8 mouse cellular contexts compared by ENCODE assay signal in genomic region chr17:31330622-31331021, GRCm38 (mm10). TPM values are rescaled to one million over a fixed set of nuclear protein-coding genes. Genes with fewer than 3 reads are reported as not detected.
DNase-seq lines count a peak whose midpoint lies in the region; ATAC-seq and TF ChIP-seq lines count a peak whose summit lies in the region.

No protein-coding gene starts in this region.

- no peak overlapping the region for H3K9ac ChIP-seq in stomach, embryonic 16.5 days (ENCODE audit: low read length)

- H3ac ChIP-seq in C2C12 (ENCODE audit: control insufficient read depth, insufficient read length, low read depth) = no peak overlapping the region

- peak; percentile 31 for TF ChIP-seq CTCF in C2C12 (IDR thresholded peaks at IDR 0.05; ENCODE audit: control insufficient read depth, insufficient read depth, insufficient read length)
- TF ChIP-seq CTCF in bone marrow, adult 2 months (IDR thresholded peaks at IDR 0.05; ENCODE audit: control insufficient read depth, insufficient read depth, low read length) = peak; percentile 68

- H3K4me2 ChIP-seq in stomach, embryonic 16.5 days (ENCODE audit: low read depth, low read length) = no peak overlapping the region

- H3K36me3 ChIP-seq in C2C12 (ENCODE audit: control insufficient read depth, insufficient read depth) = no peaks in the 10 kb centered on the region
- no peaks in the 10 kb centered on the region; the same call in 1 of the 2 replicates for H3K36me3 ChIP-seq in stomach, embryonic 16.5 days (ENCODE audit: control insufficient read depth, insufficient read depth, low read length)

- no peak for TF ChIP-seq POLR2A in bone marrow, adult 2 months (IDR thresholded peaks at IDR 0.05; ENCODE audit: borderline replicate concordance, control insufficient read depth, low read depth, low read length)

- H3K4me3 ChIP-seq in C2C12 (ENCODE audit: insufficient read depth, poor library complexity, severe bottlenecking) = no peak overlapping the region
- H3K4me3 ChIP-seq in bone marrow, adult 2 months (replicated peaks; ENCODE audit: control insufficient read depth, low read depth, low read length) = no peak overlapping the region
- no peak overlapping the region for H3K4me3 ChIP-seq in stomach, embryonic 16.5 days (replicated peaks; ENCODE audit: low read length)

- H3K9me3 ChIP-seq in stomach, embryonic 16.5 days (replicated peaks; ENCODE audit: control insufficient read depth, low read length) = no peaks in the 10 kb centered on the region

- ATAC-seq in frontal cortex, adult (ENCODE audit: low TSS enrichment) = no peak
- ATAC-seq in erythroblast, adult 5-6 weeks (replicated peaks; ENCODE audit: low FRiP score, poor library complexity, severe bottlenecking) = peak; percentile 46; the same call in 1 of the 2 replicates
- 0 out of 2 replicates have a peak, but pooled peaks have one; percentile 6 for ATAC-seq in stomach, embryonic 16.5 days (ENCODE audit: insufficient read depth, low FRiP score)

- no peak overlapping the region for H3K27ac ChIP-seq in bone marrow, adult 2 months (ENCODE audit: control insufficient read depth, insufficient read depth, low read depth, low read length, poor library complexity)
- no peak overlapping the region for H3K27ac ChIP-seq in stomach, embryonic 16.5 days (ENCODE audit: low read length)

- no peaks in the 10 kb centered on the region for H3K79me2 ChIP-seq in C2C12 (ENCODE audit: control insufficient read depth, insufficient read depth)

- DNase-seq in frontal cortex, postnatal 10 days (ENCODE audit: low spot score in 2 of 2) = peak; percentile 67 to 72
- peak; percentile 70 to 77 for DNase-seq in kidney, postnatal 25 days
- peak; percentile 64 to 81 for DNase-seq in lung, postnatal 4 days

- H3K27me3 ChIP-seq in C2C12 (ENCODE audit: control insufficient read depth, insufficient read depth, insufficient read length) = no peaks in the 10 kb centered on the region
- no peaks in the 10 kb centered on the region for H3K27me3 ChIP-seq in stomach, embryonic 16.5 days (ENCODE audit: control insufficient read depth, insufficient read depth, low read length)

- no peaks in the 10 kb centered on the region for H3K79me3 ChIP-seq in C2C12 (ENCODE audit: low read depth)

- no peaks in the 10 kb centered on the region for H3K4me1 ChIP-seq in bone marrow, adult 2 months (ENCODE audit: control insufficient read depth, insufficient read depth, low read length)
- H3K4me1 ChIP-seq in stomach, embryonic 16.5 days (ENCODE audit: control insufficient read depth, insufficient read depth, low read length) = peaks cover 9% of the 10 kb centered on the region; the same call in 1 of the 2 replicates

- WGBS in bone marrow, adult 2 months = 81% methylated on average over 4 of the region's 4 CpGs
- WGBS in stomach, embryonic 16.5 days = 35% methylated on average over 4 of the region's 4 CpGs

TF ChIP-seq in C2C12, 6 proteins besides CTCF, POLR2A, EP300 and RAD21:
- no peak for TF ChIP-seq FOSL1 (IDR thresholded peaks at IDR 0.05; ENCODE audit: insufficient read depth, low read length, poor library complexity, severe bottlenecking)
- TF ChIP-seq USF1 (IDR thresholded peaks at IDR 0.05; ENCODE audit: low read depth) = no peak
- TF ChIP-seq MAX (IDR thresholded peaks at IDR 0.05) = no peak
- TF ChIP-seq MYOG (IDR thresholded peaks at IDR 0.05; ENCODE audit: control insufficient read depth, extremely low read depth, insufficient read length) = no peak
- no peak for TF ChIP-seq CEBPB (IDR thresholded peaks at IDR 0.05; ENCODE audit: low read depth)
- no peak for TF ChIP-seq MYOD1 (IDR thresholded peaks at IDR 0.05; ENCODE audit: control insufficient read depth, insufficient read length, low read depth)

RNA-seq across cellular contexts. Expression of gene Slc37a1, which starts 44.0 kb away (rescaled TPM):
- polyA plus RNA-seq in C2C12 (2012; fragmentation: generic; extraction: Trizol) = 0.14 TPM
- polyA plus RNA-seq in bone marrow, adult 2 months (2011; ENCODE audit: insufficient read depth, insufficient read length, low replicate concordance, missing spikeins) = 5.5 and 21.9 TPM in 2 replicates
- total RNA-seq in erythroblast, adult 5-6 weeks (2015; ENCODE audit: low replicate concordance) = 0.58 and 2.7 TPM in 2 replicates
- total RNA-seq in erythroblast, adult 5-6 weeks (2017; ENCODE audit: low replicate concordance) = 1.1 and 7.0 TPM in 2 replicates
- polyA plus RNA-seq in stomach, embryonic 16.5 days (2015; fragmentation: Nextera tagmentation; extraction: Ambion mirVana) = 16.1 and 22.5 TPM in 2 replicates

RNA-seq across cellular contexts. Expression of gene Rsph1, which starts 53.4 kb away (rescaled TPM):
- polyA plus RNA-seq in C2C12 (2012; fragmentation: generic; extraction: Trizol) = 0.20 TPM
- polyA plus RNA-seq in bone marrow, adult 2 months (2011; ENCODE audit: insufficient read depth, insufficient read length, low replicate concordance, missing spikeins) = 5.8 and 10.4 TPM in 2 replicates
- total RNA-seq in erythroblast, adult 5-6 weeks (2015; ENCODE audit: low replicate concordance) = not detected in 2 replicates
- total RNA-seq in erythroblast, adult 5-6 weeks (2017; ENCODE audit: low replicate concordance) = not detected in 2 replicates
- polyA plus RNA-seq in stomach, embryonic 16.5 days (2015; fragmentation: Nextera tagmentation; extraction: Ambion mirVana) = 1.5 and 2.5 TPM in 2 replicates

RNA-seq across cellular contexts. Expression of gene Pde9a, which starts 55.4 kb away (rescaled TPM):
- 0.15 TPM for polyA plus RNA-seq in C2C12 (2012; fragmentation: generic; extraction: Trizol)
- polyA plus RNA-seq in bone marrow, adult 2 months (2011; ENCODE audit: insufficient read depth, insufficient read length, low replicate concordance, missing spikeins) = 1.3 and 2.9 TPM in 2 replicates
- total RNA-seq in erythroblast, adult 5-6 weeks (2015; ENCODE audit: low replicate concordance) = not detected in 2 replicates
- total RNA-seq in erythroblast, adult 5-6 weeks (2017; ENCODE audit: low replicate concordance) = not detected in 2 replicates
- 28.0 and 31.1 TPM in 2 replicates for polyA plus RNA-seq in stomach, embryonic 16.5 days (2015; fragmentation: Nextera tagmentation; extraction: Ambion mirVana)
